Mouse (Mus musculus): ENCODE measurements at regions not wholly inside any gene's neighbourhood (a gene's known extent, or its start where the extent isn't known, plus 50 kb on each side); places are given as distances from the start of the nearest gene placed in this dataset.

DNA sequence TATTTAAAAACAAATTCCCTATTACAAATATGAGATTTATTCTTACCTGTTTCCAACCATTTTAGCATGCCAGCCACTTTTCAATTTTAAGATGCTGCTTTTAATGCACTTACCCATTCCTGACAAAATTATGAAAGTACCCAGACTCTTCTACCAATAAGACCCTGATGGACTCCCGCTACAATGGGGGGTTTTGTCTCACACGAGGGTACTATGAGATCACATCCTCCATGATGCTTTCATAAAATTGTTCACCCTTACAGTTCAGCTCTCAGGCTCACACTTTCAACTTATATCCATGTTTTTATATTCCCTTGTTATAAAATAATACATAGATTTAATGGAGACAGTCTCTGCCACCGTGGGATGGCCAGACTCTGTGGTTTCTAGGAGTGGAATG lies 68.1 kb upstream of the Adamts18 start:
- TF ChIP-seq POLR2A (IDR thresholded peaks at IDR 0.05; ENCODE audit: insufficient read depth, low read depth, low read length), result no peak
- no peak for TF ChIP-seq CTCF (IDR thresholded peaks at IDR 0.05; ENCODE audit: insufficient read depth, low read depth, low read length)
